Mouse (Mus musculus) kidney, adult 2 months (tissue): ENCODE measurements at regions not wholly inside any gene's neighbourhood (a gene's known extent, or its start where the extent isn't known, plus 50 kb on each side); places are given as distances from the start of the nearest gene placed in this dataset.

Experiments used
- DNase-seq: peaks from one replicate; pipeline ENCODE4 v3.0.0; 2021
- H3K27ac ChIP-seq: fragments of 200-500 bp; 2 replicates; pipeline ENCODE4 v1.5.1; 2012; ENCODE audit warnings: low read depth, low read length, control low read depth, inconsistent platforms; ENCODE audit not compliant: insufficient read depth
- H3K27me3 ChIP-seq: fragments of 200-500 bp; replicated peaks from 2 replicates; pipeline ENCODE4 v1.6.1; 2012; ENCODE audit warnings: mild to moderate bottlenecking, moderate library complexity, low read length, inconsistent platforms; ENCODE audit not compliant: control insufficient read depth, insufficient read depth
- H3K36me3 ChIP-seq: fragments of 200-500 bp; 2 replicates; pipeline ENCODE4 v1.6.1; 2012; ENCODE audit warnings: mild to moderate bottlenecking, moderate library complexity, low read length, inconsistent platforms; ENCODE audit not compliant: control insufficient read depth, insufficient read depth
- H3K4me1 ChIP-seq: fragments of 200-500 bp; 2 replicates; pipeline ENCODE4 v1.6.1; 2011; ENCODE audit warnings: low read length; ENCODE audit not compliant: control insufficient read depth, insufficient read depth
- H3K4me3 ChIP-seq: fragments of 200-500 bp; 2 replicates; pipeline ENCODE4 v1.5.1; 2011; ENCODE audit warnings: mild to moderate bottlenecking, low read depth, low read length, control low read depth; ENCODE audit not compliant: insufficient read depth
- CTCF ChIP-seq: fragments of 200-500 bp; conservative IDR thresholded peaks from 2 replicates; pipeline ENCODE4 v1.5.1; 2011; ENCODE audit warnings: low read depth, mild to moderate bottlenecking, control low read depth, low read length, moderate library complexity, mixed read lengths; ENCODE audit not compliant: insufficient read depth, insufficient read length
- POLR2A ChIP-seq: fragments of 200-500 bp; IDR thresholded peaks from one replicate; pipeline ENCODE4 v1.6.1; 2011; ENCODE audit warnings: low read depth, low read length, control low read depth
- WGBS: fragments of 180-500 bp; shearing (Covaris S2); methylation state at CpG from one replicate; pipeline ENCODE4 v1.1.7; 2018; 5-methylcytosine and 5-hydroxymethylcytosine counted together

- TF ChIP-seq POLR2A (no peak), CTCF (no peak)
- H3K27me3 ChIP-seq = no peaks in the 10 kb centered on the region
- H3K27ac ChIP-seq = no peak overlapping the region
- no peaks in the 10 kb centered on the region for H3K4me1 ChIP-seq
- H3K36me3 ChIP-seq = no peaks in the 10 kb centered on the region
- peak; percentile 65 for DNase-seq
- H3K4me3 ChIP-seq = no peak overlapping the region
Measured at GRCm38 (mm10) chr4:64923751-64924150, 200.2 kb upstream of the Pappa start.

GRCm38 (mm10) chr4:64928553-64928952 is 195.4 kb upstream of the Pappa start:
- no peak for DNase-seq
- TF ChIP-seq CTCF (no peak), POLR2A (no peak)
- no peaks in the 10 kb centered on the region for H3K36me3 ChIP-seq
- no peaks in the 10 kb centered on the region for H3K4me1 ChIP-seq
- H3K4me3 ChIP-seq = no peak overlapping the region
- no peaks in the 10 kb centered on the region for H3K27me3 ChIP-seq
- 63% methylated on average over 2 of the region's 2 CpGs for WGBS
- no peak overlapping the region for H3K27ac ChIP-seq

DNA sequence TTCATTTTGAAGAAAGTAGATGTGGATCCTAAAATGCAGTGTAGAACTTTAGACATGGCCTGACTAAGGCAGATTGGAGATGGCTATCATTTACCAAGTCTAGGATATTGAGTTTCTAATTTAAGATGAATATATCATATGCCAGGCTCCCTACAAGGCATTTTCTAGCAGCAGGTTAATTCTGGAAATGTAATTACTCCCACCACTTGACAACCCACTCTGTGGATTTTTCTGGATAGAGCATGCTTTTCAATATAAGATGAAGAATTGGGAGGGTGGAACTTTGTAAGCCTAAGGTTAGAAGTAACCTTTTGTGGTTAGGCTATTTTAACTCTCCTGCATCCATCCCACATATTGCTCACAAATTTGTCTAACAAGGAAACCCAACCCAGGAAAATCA is 178.4 kb upstream of the Pappa start:
- H3K4me1 ChIP-seq = no peaks in the 10 kb centered on the region
- no peak for TF ChIP-seq POLR2A
- no peak for TF ChIP-seq CTCF
- H3K36me3 ChIP-seq = no peaks in the 10 kb centered on the region
- H3K4me3 ChIP-seq = no peak overlapping the region
- no peak for DNase-seq
- no peaks in the 10 kb centered on the region for H3K27me3 ChIP-seq
- H3K27ac ChIP-seq = no peak overlapping the region

DNA sequence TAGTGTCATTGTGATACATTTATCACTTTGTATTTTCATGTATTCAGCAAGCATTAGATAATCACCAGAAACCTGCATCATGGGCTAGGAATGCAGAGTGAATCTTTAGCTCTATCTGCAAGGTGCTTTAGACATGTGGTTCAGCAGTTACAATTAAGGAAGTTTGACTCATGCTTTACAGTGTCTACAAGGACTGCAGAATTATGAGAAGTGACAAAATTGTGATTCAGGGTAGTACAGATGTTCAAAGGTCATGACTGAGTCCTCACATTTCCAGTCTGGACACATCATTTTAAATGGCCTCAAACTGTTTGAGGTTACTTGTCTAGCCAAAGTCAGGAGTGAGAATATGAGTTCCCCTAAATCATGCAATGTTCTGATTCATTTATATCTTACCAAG is 171.3 kb upstream of the Pappa start:
- H3K27me3 ChIP-seq = no peaks in the 10 kb centered on the region
- H3K27ac ChIP-seq = no peak overlapping the region
- no peaks in the 10 kb centered on the region for H3K4me1 ChIP-seq
- no peak overlapping the region for H3K4me3 ChIP-seq
- TF ChIP-seq CTCF (no peak), POLR2A (no peak)
- DNase-seq = no peak
- H3K36me3 ChIP-seq = no peaks in the 10 kb centered on the region

- Histone ChIP-seq H3K36me3 (no peaks in the 10 kb centered on the region), H3K27me3 (no peaks in the 10 kb centered on the region), H3K27ac (no peak overlapping the region), H3K4me1 (no peaks in the 10 kb centered on the region), H3K4me3 (no peak overlapping the region)
- DNase-seq = no peak
- 41% methylated on average over 4 of the region's 4 CpGs for WGBS
- no peak for TF ChIP-seq CTCF
- TF ChIP-seq POLR2A = no peak
Measured at GRCm38 (mm10) chr4:64958843-64959242, 165.1 kb upstream of the Pappa start.

GRCm38 (mm10) chr4:64961796-64962195 is 162.2 kb upstream of the Pappa start:
- Histone ChIP-seq H3K27ac (no peak overlapping the region), H3K4me1 (no peaks in the 10 kb centered on the region), H3K27me3 (no peaks in the 10 kb centered on the region), H3K36me3 (no peaks in the 10 kb centered on the region), H3K4me3 (no peak overlapping the region)
- WGBS = 66% methylated on average over 4 of the region's 4 CpGs
- DNase-seq = no peak
- no peak for TF ChIP-seq CTCF
- no peak for TF ChIP-seq POLR2A
